8 mouse cellular contexts compared by ENCODE assay signal in genomic region chr1:38767812-38768211, GRCm38 (mm10).
A peak's percentile ranks its signal among the peaks of the same experiment; 100 is the strongest.
DNase-seq lines count a peak whose midpoint lies in the region; ATAC-seq and TF ChIP-seq lines count a peak whose summit lies in the region.

No protein-coding gene starts in this region.

- no peaks in the 10 kb centered on the region for H3K36me3 ChIP-seq in forebrain, embryonic 13.5 days (ENCODE audit: poor library complexity, severe bottlenecking)
- H3K36me3 ChIP-seq in heart, postnatal 0 days (replicated peaks; ENCODE audit: control insufficient read depth, insufficient read depth, low read length) = no peaks in the 10 kb centered on the region

- WGBS in forebrain, embryonic 13.5 days = 9% methylated on average over 11 of the region's 11 CpGs
- WGBS in heart, postnatal 0 days = 10% methylated on average over 11 of the region's 11 CpGs

- no peak overlapping the region for H3K4me2 ChIP-seq in forebrain, embryonic 13.5 days
- H3K4me2 ChIP-seq in heart, postnatal 0 days (ENCODE audit: low read depth, low read length) = no peak overlapping the region

- 0 out of 2 replicates have a peak overlapping the region, but pooled peaks have one; percentile 37 for H3K27ac ChIP-seq in forebrain, embryonic 13.5 days
- no peak overlapping the region for H3K27ac ChIP-seq in heart, postnatal 0 days (ENCODE audit: low read depth)

- peaks cover 16% of the 10 kb centered on the region for H3K4me1 ChIP-seq in forebrain, embryonic 13.5 days
- H3K4me1 ChIP-seq in heart, postnatal 0 days (ENCODE audit: control insufficient read depth, insufficient read depth) = 0 out of 2 replicates have a peak, but pooled peaks cover 4% of the 10 kb centered on the region

- TF ChIP-seq EP300 in heart, postnatal 0 days (IDR thresholded peaks at IDR 0.05; ENCODE audit: low read depth) = no peak

- no peak overlapping the region for H3K9ac ChIP-seq in forebrain, embryonic 13.5 days
- no peak overlapping the region for H3K9ac ChIP-seq in heart, postnatal 0 days (replicated peaks; ENCODE audit: low read depth, low read length)

- no peak overlapping the region for H3K4me3 ChIP-seq in forebrain, embryonic 13.5 days
- H3K4me3 ChIP-seq in heart, postnatal 0 days (ENCODE audit: low read depth, low read length) = no peak overlapping the region

- 0 out of 2 replicates have a peak, but pooled peaks cover 9% of the 10 kb centered on the region for H3K27me3 ChIP-seq in forebrain, embryonic 13.5 days
- H3K27me3 ChIP-seq in heart, postnatal 0 days (ENCODE audit: control insufficient read depth, insufficient read depth, low read length) = no peaks in the 10 kb centered on the region

- peak; percentile 71 for TF ChIP-seq CTCF in heart, postnatal 0 days (IDR thresholded peaks at IDR 0.05; ENCODE audit: low read depth)

- no peaks in the 10 kb centered on the region for H3K9me3 ChIP-seq in forebrain, embryonic 13.5 days (replicated peaks)
- no peaks in the 10 kb centered on the region for H3K9me3 ChIP-seq in heart, postnatal 0 days (replicated peaks; ENCODE audit: control insufficient read depth, low read length)

- peak; percentile 82 for ATAC-seq in forebrain, embryonic 13.5 days
- no peak for ATAC-seq in heart, postnatal 0 days (ENCODE audit: insufficient read depth, low read depth)

- peak; percentile 81 for DNase-seq in ES-CJ7 (ENCODE audit: low read depth, low spot score)
- peak; percentile 78 for DNase-seq in brain, adult 2 months (ENCODE audit: low read depth, low spot score)
- DNase-seq in heart, postnatal 0 days (ENCODE audit: low spot score) = peak; percentile 63
- DNase-seq in layer of hippocampus, adult 9-11 months = peak; percentile 24
- DNase-seq in lung, postnatal 10 days = peak; percentile 87
- DNase-seq in retina, postnatal 1 day = peak; percentile 90
- peak; percentile 95 for DNase-seq in thymus, postnatal 4 days

Comparison
In these comparisons a context has a peak if more than half of its experiments do, and no peak if none do; other contexts are left out.
1. DNase-seq: peak in every context shown above with its lines; median percentile 95 in thymus, postnatal 4 days; 90 in retina, postnatal 1 day; 87 in lung, postnatal 10 days; 81 in ES-CJ7; 78 in brain, adult 2 months; 63 in heart, postnatal 0 days; 24 in layer of hippocampus, adult 9-11 months.